Mouse (Mus musculus) liver, embryonic 14.5 days (tissue): ENCODE measurements around the gene Pip4k2c.

Source experiments
- CTCF ChIP-seq: IDR thresholded peaks from 2 replicates; pipeline ENCODE4 v1.5.1; 2016; ENCODE audit warnings: antibody characterized with exemption, low read depth, control low read depth
- EP300 ChIP-seq: IDR thresholded peaks from 2 replicates; pipeline ENCODE4 v1.6.1; 2016; ENCODE audit warnings: antibody characterized with exemption, low read depth

DNA sequence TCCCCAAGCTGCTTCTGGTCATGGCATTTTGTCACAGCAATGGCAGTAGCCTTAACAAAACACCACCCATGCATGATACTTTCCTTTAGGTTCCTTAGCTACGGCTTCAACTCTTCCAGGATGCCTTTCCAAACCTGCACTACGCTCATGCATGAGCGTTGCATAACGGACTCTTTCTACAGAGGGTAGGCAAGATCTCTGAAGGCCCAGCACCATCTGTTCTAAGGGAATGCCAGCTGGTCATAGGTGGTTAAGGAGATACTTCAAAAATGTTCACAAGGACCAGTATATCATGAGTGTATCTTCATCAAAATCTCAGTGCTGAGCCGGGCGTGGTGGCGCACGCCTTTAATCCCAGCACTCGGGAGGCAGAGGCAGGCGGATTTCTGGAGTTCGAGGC is 5.1 kb upstream of the Pip4k2c start:
- TF ChIP-seq CTCF (no peak), EP300 (no peak)
